Mouse (Mus musculus): ENCODE results near the gene Gspt1. TPM values are rescaled to one million over a fixed set of nuclear protein-coding genes. Genes with fewer than 3 reads are reported as not detected.

Gene Gspt1
- polyA plus RNA-seq, 1 experiment: 79.7 TPM

- Histone ChIP-seq H3K79me3 (ENCODE audit: low read depth) (no peaks in the 10 kb centered on the region), H3ac (ENCODE audit: control insufficient read depth, insufficient read length, low read depth) (no peak overlapping the region), H3K36me3 (ENCODE audit: control insufficient read depth, insufficient read depth) (no peaks in the 10 kb centered on the region), H3K79me2 (ENCODE audit: control insufficient read depth, insufficient read depth) (no peaks in the 10 kb centered on the region), H3K27me3 (ENCODE audit: control insufficient read depth, insufficient read depth, insufficient read length) (no peaks in the 10 kb centered on the region), H3K4me3 (ENCODE audit: insufficient read depth, poor library complexity, severe bottlenecking) (no peak overlapping the region)
- TF ChIP-seq FOSL1 (IDR thresholded peaks at IDR 0.05; ENCODE audit: insufficient read depth, low read length, poor library complexity, severe bottlenecking) (no peak), MYOG (IDR thresholded peaks at IDR 0.05; ENCODE audit: control insufficient read depth, extremely low read depth, insufficient read length) (no peak), CEBPB (IDR thresholded peaks at IDR 0.05; ENCODE audit: low read depth) (no peak), MAX (IDR thresholded peaks at IDR 0.05) (no peak), CTCF (IDR thresholded peaks at IDR 0.05; ENCODE audit: control insufficient read depth, insufficient read depth, insufficient read length) (no peak), MYOD1 (IDR thresholded peaks at IDR 0.05; ENCODE audit: control insufficient read depth, insufficient read length, low read depth) (no peak), USF1 (IDR thresholded peaks at IDR 0.05; ENCODE audit: low read depth) (no peak)
Observed at GRCm38 (mm10) chr16:11284881-11285280, 30.8 kb upstream of the Gspt1 start.

GRCm38 (mm10) chr16:11282655-11283232 is 28.6 kb upstream of the Gspt1 start:
- TF ChIP-seq MYOD1 (IDR thresholded peaks at IDR 0.05; ENCODE audit: control insufficient read depth, insufficient read length, low read depth): no peak
- TF ChIP-seq MYOG (IDR thresholded peaks at IDR 0.05; ENCODE audit: control insufficient read depth, extremely low read depth, insufficient read length): no peak
- no peak for TF ChIP-seq FOSL1 (IDR thresholded peaks at IDR 0.05; ENCODE audit: insufficient read depth, low read length, poor library complexity, severe bottlenecking)
- TF ChIP-seq USF1 (IDR thresholded peaks at IDR 0.05; ENCODE audit: low read depth): no peak
- TF ChIP-seq MAX (IDR thresholded peaks at IDR 0.05): no peak
- no peak for TF ChIP-seq CEBPB (IDR thresholded peaks at IDR 0.05; ENCODE audit: low read depth)
- TF ChIP-seq CTCF (IDR thresholded peaks at IDR 0.05; ENCODE audit: control insufficient read depth, insufficient read depth, insufficient read length): no peak
- Histone ChIP-seq H3K79me2 (ENCODE audit: control insufficient read depth, insufficient read depth) (no peaks in the 10 kb centered on the region), H3ac (ENCODE audit: control insufficient read depth, insufficient read length, low read depth) (no peak overlapping the region), H3K27me3 (ENCODE audit: control insufficient read depth, insufficient read depth, insufficient read length) (no peaks in the 10 kb centered on the region), H3K4me3 (ENCODE audit: insufficient read depth, poor library complexity, severe bottlenecking) (no peak overlapping the region), H3K79me3 (ENCODE audit: low read depth) (no peaks in the 10 kb centered on the region), H3K36me3 (ENCODE audit: control insufficient read depth, insufficient read depth) (no peaks in the 10 kb centered on the region)

- TF ChIP-seq CTCF (IDR thresholded peaks at IDR 0.05; ENCODE audit: control insufficient read depth, insufficient read depth, insufficient read length) (no peak), MAX (IDR thresholded peaks at IDR 0.05) (no peak), CEBPB (IDR thresholded peaks at IDR 0.05; ENCODE audit: low read depth) (no peak), FOSL1 (IDR thresholded peaks at IDR 0.05; ENCODE audit: insufficient read depth, low read length, poor library complexity, severe bottlenecking) (no peak), MYOD1 (IDR thresholded peaks at IDR 0.05; ENCODE audit: control insufficient read depth, insufficient read length, low read depth) (no peak), USF1 (IDR thresholded peaks at IDR 0.05; ENCODE audit: low read depth) (no peak)
- no peaks in the 10 kb centered on the region for H3K79me2 ChIP-seq (ENCODE audit: control insufficient read depth, insufficient read depth)
- H3ac ChIP-seq (ENCODE audit: control insufficient read depth, insufficient read length, low read depth): no peak overlapping the region
- no peak overlapping the region for H3K4me3 ChIP-seq (ENCODE audit: insufficient read depth, poor library complexity, severe bottlenecking)
- H3K79me3 ChIP-seq (ENCODE audit: low read depth): no peaks in the 10 kb centered on the region
- H3K36me3 ChIP-seq (ENCODE audit: control insufficient read depth, insufficient read depth): no peaks in the 10 kb centered on the region
- H3K27me3 ChIP-seq (ENCODE audit: control insufficient read depth, insufficient read depth, insufficient read length): no peaks in the 10 kb centered on the region
Observed at GRCm38 (mm10) chr16:11278778-11279177, 24.7 kb upstream of the Gspt1 start.

- TF ChIP-seq USF1 (IDR thresholded peaks at IDR 0.05; ENCODE audit: low read depth) (no peak), CTCF (IDR thresholded peaks at IDR 0.05; ENCODE audit: control insufficient read depth, insufficient read depth, insufficient read length) (no peak), MYOD1 (IDR thresholded peaks at IDR 0.05; ENCODE audit: control insufficient read depth, insufficient read length, low read depth) (no peak), FOSL1 (IDR thresholded peaks at IDR 0.05; ENCODE audit: insufficient read depth, low read length, poor library complexity, severe bottlenecking) (no peak), MYOG (IDR thresholded peaks at IDR 0.05; ENCODE audit: control insufficient read depth, extremely low read depth, insufficient read length) (no peak), MAX (IDR thresholded peaks at IDR 0.05) (no peak), CEBPB (IDR thresholded peaks at IDR 0.05; ENCODE audit: low read depth) (no peak)
- no peak overlapping the region for H3K4me3 ChIP-seq (ENCODE audit: insufficient read depth, poor library complexity, severe bottlenecking)
- no peaks in the 10 kb centered on the region for H3K79me2 ChIP-seq (ENCODE audit: control insufficient read depth, insufficient read depth)
- H3K79me3 ChIP-seq (ENCODE audit: low read depth): no peaks in the 10 kb centered on the region
- H3ac ChIP-seq (ENCODE audit: control insufficient read depth, insufficient read length, low read depth): no peak overlapping the region
- H3K36me3 ChIP-seq (ENCODE audit: control insufficient read depth, insufficient read depth): no peaks in the 10 kb centered on the region
- H3K27me3 ChIP-seq (ENCODE audit: control insufficient read depth, insufficient read depth, insufficient read length): no peaks in the 10 kb centered on the region
Observed at GRCm38 (mm10) chr16:11276888-11277287, 22.8 kb upstream of the Gspt1 start.

- Histone ChIP-seq H3ac (ENCODE audit: control insufficient read depth, insufficient read length, low read depth) (no peak overlapping the region), H3K79me2 (ENCODE audit: control insufficient read depth, insufficient read depth) (no peaks in the 10 kb centered on the region), H3K4me3 (ENCODE audit: insufficient read depth, poor library complexity, severe bottlenecking) (no peak overlapping the region), H3K27me3 (ENCODE audit: control insufficient read depth, insufficient read depth, insufficient read length) (no peaks in the 10 kb centered on the region), H3K36me3 (ENCODE audit: control insufficient read depth, insufficient read depth) (no peaks in the 10 kb centered on the region), H3K79me3 (ENCODE audit: low read depth) (no peaks in the 10 kb centered on the region)
- TF ChIP-seq USF1 (IDR thresholded peaks at IDR 0.05; ENCODE audit: low read depth) (no peak), CTCF (IDR thresholded peaks at IDR 0.05; ENCODE audit: control insufficient read depth, insufficient read depth, insufficient read length) (no peak)
Observed at GRCm38 (mm10) chr16:11271073-11271472, 16.9 kb upstream of the Gspt1 start.

GRCm38 (mm10) chr16:11270642-11271041 is 16.5 kb upstream of the Gspt1 start:
- H3K4me3 ChIP-seq (ENCODE audit: insufficient read depth, poor library complexity, severe bottlenecking): no peak overlapping the region
- no peaks in the 10 kb centered on the region for H3K79me3 ChIP-seq (ENCODE audit: low read depth)
- H3K27me3 ChIP-seq (ENCODE audit: control insufficient read depth, insufficient read depth, insufficient read length): no peaks in the 10 kb centered on the region
- no peaks in the 10 kb centered on the region for H3K79me2 ChIP-seq (ENCODE audit: control insufficient read depth, insufficient read depth)
- no peaks in the 10 kb centered on the region for H3K36me3 ChIP-seq (ENCODE audit: control insufficient read depth, insufficient read depth)
- H3ac ChIP-seq (ENCODE audit: control insufficient read depth, insufficient read length, low read depth): no peak overlapping the region
- no peak for TF ChIP-seq USF1 (IDR thresholded peaks at IDR 0.05; ENCODE audit: low read depth)
- no peak for TF ChIP-seq CEBPB (IDR thresholded peaks at IDR 0.05; ENCODE audit: low read depth)
- TF ChIP-seq FOSL1 (IDR thresholded peaks at IDR 0.05; ENCODE audit: insufficient read depth, low read length, poor library complexity, severe bottlenecking): no peak
- TF ChIP-seq MYOD1 (IDR thresholded peaks at IDR 0.05; ENCODE audit: control insufficient read depth, insufficient read length, low read depth): no peak
- TF ChIP-seq CTCF (IDR thresholded peaks at IDR 0.05; ENCODE audit: control insufficient read depth, insufficient read depth, insufficient read length): no peak
- TF ChIP-seq MYOG (IDR thresholded peaks at IDR 0.05; ENCODE audit: control insufficient read depth, extremely low read depth, insufficient read length): no peak
- TF ChIP-seq MAX (IDR thresholded peaks at IDR 0.05): no peak

Measured in C2C12 (cell line).